Mouse (Mus musculus): ENCODE results near the gene Slc35a3. TPM values are rescaled to one million over a fixed set of nuclear protein-coding genes. Genes with fewer than 3 reads are reported as not detected.

Gene Slc35a3
- polyA plus RNA-seq, 1 experiment: 3.7 TPM

DNA sequence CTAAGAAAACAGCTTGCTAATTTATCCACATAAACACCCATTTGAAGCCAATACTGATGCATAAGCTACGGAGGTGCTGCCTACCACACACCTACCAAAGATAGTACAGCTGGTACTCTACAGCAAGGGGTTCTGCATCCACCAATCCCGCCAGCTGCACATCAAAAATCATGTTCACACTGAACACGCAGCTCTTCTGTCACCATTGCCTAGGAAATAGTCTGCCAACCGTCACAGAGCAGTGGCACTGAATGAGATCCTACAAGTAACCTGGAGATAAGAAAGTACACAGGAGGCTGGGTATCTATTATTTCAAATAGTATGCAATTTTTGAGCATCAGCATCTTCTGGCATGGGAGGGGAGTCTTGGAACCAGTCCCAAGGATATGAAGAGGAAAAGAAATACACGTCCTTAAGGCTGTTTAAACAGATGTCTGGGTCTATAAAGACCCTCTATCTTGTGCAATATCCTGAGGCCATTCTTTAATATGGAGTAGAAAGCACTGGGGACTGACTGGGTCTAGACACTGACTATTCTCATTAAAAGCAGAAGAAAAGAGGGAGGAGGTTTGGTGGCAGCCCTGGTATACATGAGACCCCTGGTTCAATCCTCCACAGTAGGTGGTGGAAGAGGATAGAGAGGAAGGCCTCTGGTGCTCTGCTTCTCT is 59.2 kb downstream of the Slc35a3 start:
- Histone ChIP-seq H3K36me3 (ENCODE audit: control insufficient read depth, insufficient read depth, low read length) (peaks cover 6% of the 10 kb centered on the region), H3K27ac (ENCODE audit: insufficient read depth, low read length) (no peak overlapping the region), H3K27me3 (ENCODE audit: control insufficient read depth, insufficient read depth, low read length) (no peaks in the 10 kb centered on the region), H3K4me1 (ENCODE audit: control insufficient read depth, insufficient read depth, insufficient read length) (peaks cover 4% of the 10 kb centered on the region), H3K4me3 (ENCODE audit: extremely low read depth, insufficient read depth, insufficient read length) (no peak overlapping the region)
- TF ChIP-seq POLR2A (IDR thresholded peaks at IDR 0.05; ENCODE audit: low read depth, low read length) (no peak), CTCF (IDR thresholded peaks at IDR 0.05; ENCODE audit: extremely low read depth, insufficient read depth, insufficient read length, insufficient replicate concordance) (no peak)
- DNase-seq (ENCODE audit: low read depth in 1 of 2, low spot score in 2 of 2): no peak
- 81% methylated on average over 5 of the region's 5 CpGs for WGBS

DNA sequence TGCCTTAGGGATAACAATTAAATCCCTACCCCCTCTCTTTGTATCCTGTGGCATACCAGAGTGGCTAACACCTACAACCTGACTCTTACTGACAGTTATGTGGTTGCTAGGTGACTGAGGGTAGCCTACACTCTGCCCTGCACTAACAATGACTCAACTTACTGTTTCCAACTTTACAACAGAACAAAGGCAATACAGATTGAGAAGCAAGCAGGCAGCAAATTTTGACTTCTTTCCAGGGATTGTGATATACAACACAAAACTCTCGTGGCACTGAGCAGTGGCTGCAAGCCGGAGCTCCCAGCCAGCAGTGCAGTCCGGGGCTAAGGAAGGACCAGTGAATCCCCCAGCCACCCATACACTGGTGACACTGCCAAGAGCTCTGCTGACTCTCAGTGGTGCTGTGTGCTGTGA is 60.6 kb downstream of the Slc35a3 start:
- TF ChIP-seq POLR2A (IDR thresholded peaks at IDR 0.05; ENCODE audit: low read depth, low read length): no peak
- TF ChIP-seq CTCF (IDR thresholded peaks at IDR 0.05; ENCODE audit: extremely low read depth, insufficient read depth, insufficient read length, insufficient replicate concordance): no peak

DNA sequence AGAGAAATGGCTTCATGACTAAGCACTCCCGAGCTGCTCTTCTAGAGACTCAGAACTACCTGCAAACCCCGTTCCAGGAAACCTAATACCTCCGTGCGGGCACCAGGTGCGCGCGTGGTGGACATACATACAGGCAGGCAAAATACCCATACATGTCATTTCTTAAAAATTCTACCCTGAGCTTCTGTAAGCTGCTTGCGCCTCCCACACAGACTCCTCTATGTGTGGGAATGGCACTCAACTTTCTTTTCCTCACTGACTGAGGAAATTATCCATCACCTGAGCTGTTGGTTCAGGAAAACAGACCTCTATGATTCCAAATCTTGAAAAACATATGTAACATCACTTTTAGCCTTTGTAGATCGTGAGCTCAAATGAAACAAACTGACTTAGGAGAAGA is 61.9 kb downstream of the Slc35a3 start:
- peaks cover 14% of the 10 kb centered on the region for H3K36me3 ChIP-seq (ENCODE audit: control insufficient read depth, insufficient read depth, low read length)
- WGBS: 97% methylated on average over 9 of the region's 9 CpGs
- 0 out of 2 replicates have a peak, but pooled peaks cover under 1% of the 10 kb centered on the region for H3K4me1 ChIP-seq (ENCODE audit: control insufficient read depth, insufficient read depth, insufficient read length)
- TF ChIP-seq CTCF (IDR thresholded peaks at IDR 0.05; ENCODE audit: extremely low read depth, insufficient read depth, insufficient read length, insufficient replicate concordance): no peak
- TF ChIP-seq POLR2A (IDR thresholded peaks at IDR 0.05; ENCODE audit: low read depth, low read length): no peak
- H3K27me3 ChIP-seq (ENCODE audit: control insufficient read depth, insufficient read depth, low read length): no peaks in the 10 kb centered on the region
- DNase-seq (ENCODE audit: low read depth in 1 of 2, low spot score in 2 of 2): no peak
- H3K27ac ChIP-seq (ENCODE audit: insufficient read depth, low read length): no peak overlapping the region
- H3K4me3 ChIP-seq (ENCODE audit: extremely low read depth, insufficient read depth, insufficient read length): no peak overlapping the region

More for the DNA sequence above, 60.6 kb downstream of the Slc35a3 start:
- Histone ChIP-seq H3K27ac (ENCODE audit: insufficient read depth, low read length) (no peak overlapping the region), H3K27me3 (ENCODE audit: control insufficient read depth, insufficient read depth, low read length) (no peaks in the 10 kb centered on the region), H3K4me1 (ENCODE audit: control insufficient read depth, insufficient read depth, insufficient read length) (peaks cover 4% of the 10 kb centered on the region), H3K36me3 (ENCODE audit: control insufficient read depth, insufficient read depth, low read length) (peaks cover 7% of the 10 kb centered on the region), H3K4me3 (ENCODE audit: extremely low read depth, insufficient read depth, insufficient read length) (no peak overlapping the region)
- 89% methylated on average over 3 of the region's 3 CpGs for WGBS
- no peak for DNase-seq (ENCODE audit: low read depth in 1 of 2, low spot score in 2 of 2)

DNA sequence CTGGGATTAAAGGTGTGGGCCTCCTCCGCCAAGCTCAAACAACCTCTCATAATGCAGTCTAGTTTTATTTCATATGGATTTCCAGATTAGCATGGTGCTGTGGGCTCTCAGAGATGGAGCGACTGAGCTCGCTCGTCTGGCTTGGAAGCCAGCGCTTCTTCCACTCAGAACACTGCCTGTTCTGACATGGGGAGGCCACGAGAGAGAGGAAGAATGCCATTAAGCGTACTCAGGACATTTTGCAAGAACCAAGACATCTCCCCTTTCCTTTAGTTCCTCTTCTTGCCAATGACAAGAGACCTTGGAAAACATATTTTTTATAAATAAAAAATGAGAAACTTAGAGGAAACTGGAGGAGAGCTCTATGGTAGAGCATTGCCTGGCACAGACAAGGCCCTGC is 63.8 kb downstream of the Slc35a3 start:
- H3K4me3 ChIP-seq (ENCODE audit: extremely low read depth, insufficient read depth, insufficient read length): no peak overlapping the region
- H3K4me1 ChIP-seq (ENCODE audit: control insufficient read depth, insufficient read depth, insufficient read length): no peaks in the 10 kb centered on the region
- no peaks in the 10 kb centered on the region for H3K27me3 ChIP-seq (ENCODE audit: control insufficient read depth, insufficient read depth, low read length)
- no peak for TF ChIP-seq CTCF (IDR thresholded peaks at IDR 0.05; ENCODE audit: extremely low read depth, insufficient read depth, insufficient read length, insufficient replicate concordance)
- TF ChIP-seq POLR2A (IDR thresholded peaks at IDR 0.05; ENCODE audit: low read depth, low read length): no peak
- no peak for DNase-seq (ENCODE audit: low read depth in 1 of 2, low spot score in 2 of 2)
- no peak overlapping the region for H3K27ac ChIP-seq (ENCODE audit: insufficient read depth, low read length)
- 85% methylated on average over 7 of the region's 7 CpGs for WGBS
- H3K36me3 ChIP-seq (ENCODE audit: control insufficient read depth, insufficient read depth, low read length): peaks cover 19% of the 10 kb centered on the region

DNA sequence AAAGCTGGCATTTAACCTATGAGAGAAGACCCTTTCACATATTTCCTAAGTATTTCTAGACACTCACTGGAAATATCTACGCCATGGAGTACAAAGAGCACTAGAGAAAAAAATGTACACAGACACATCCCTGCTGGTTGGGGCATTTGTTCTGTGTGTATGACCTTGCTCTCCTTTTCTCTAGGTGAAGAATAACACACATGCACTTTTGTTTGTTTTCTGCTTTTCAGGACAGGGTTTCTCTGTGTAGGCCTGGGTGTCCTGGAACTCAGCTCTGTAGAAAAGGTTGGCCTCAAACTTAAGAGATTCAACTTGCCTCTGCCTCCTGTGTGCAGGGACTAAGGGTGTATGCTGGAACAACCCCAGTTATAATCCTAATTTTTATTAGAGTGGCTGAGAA is 66.2 kb downstream of the Slc35a3 start:
- Histone ChIP-seq H3K36me3 (ENCODE audit: control insufficient read depth, insufficient read depth, low read length) (peaks cover 26% of the 10 kb centered on the region), H3K27me3 (ENCODE audit: control insufficient read depth, insufficient read depth, low read length) (no peaks in the 10 kb centered on the region), H3K4me1 (ENCODE audit: control insufficient read depth, insufficient read depth, insufficient read length) (no peaks in the 10 kb centered on the region), H3K27ac (ENCODE audit: insufficient read depth, low read length) (no peak overlapping the region), H3K4me3 (ENCODE audit: extremely low read depth, insufficient read depth, insufficient read length) (no peak overlapping the region)
- DNase-seq (ENCODE audit: low read depth in 1 of 2, low spot score in 2 of 2): no peak
- TF ChIP-seq POLR2A (IDR thresholded peaks at IDR 0.05; ENCODE audit: low read depth, low read length) (no peak), CTCF (IDR thresholded peaks at IDR 0.05; ENCODE audit: extremely low read depth, insufficient read depth, insufficient read length, insufficient replicate concordance) (no peak)
- 96% methylated on average over 1 of the region's 1 CpGs for WGBS

DNA sequence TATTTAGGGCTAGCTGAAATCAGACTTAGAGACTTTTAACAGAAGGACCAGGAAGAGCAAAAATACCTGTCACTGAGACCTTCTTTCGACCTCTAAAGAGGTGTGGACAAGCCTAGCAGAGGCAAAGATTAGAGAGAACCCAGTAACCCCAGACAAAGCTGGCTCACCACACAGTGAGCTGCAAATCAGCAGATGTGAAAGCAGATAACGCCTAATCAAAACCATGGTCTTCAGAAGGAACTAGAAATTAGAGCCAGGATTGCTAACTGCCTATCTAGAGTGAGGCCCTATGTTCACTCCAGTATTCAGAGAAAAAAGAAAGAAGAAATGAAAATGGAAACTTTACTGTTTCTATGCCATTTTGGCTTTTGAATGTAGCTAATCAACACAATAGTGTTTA is 70.3 kb downstream of the Slc35a3 start:
- TF ChIP-seq CTCF (IDR thresholded peaks at IDR 0.05; ENCODE audit: extremely low read depth, insufficient read depth, insufficient read length, insufficient replicate concordance) (no peak), POLR2A (IDR thresholded peaks at IDR 0.05; ENCODE audit: low read depth, low read length) (no peak)
- H3K27me3 ChIP-seq (ENCODE audit: control insufficient read depth, insufficient read depth, low read length): no peaks in the 10 kb centered on the region
- H3K4me3 ChIP-seq (ENCODE audit: extremely low read depth, insufficient read depth, insufficient read length): no peak overlapping the region
- 64% methylated on average over 2 of the region's 2 CpGs for WGBS
- no peaks in the 10 kb centered on the region for H3K4me1 ChIP-seq (ENCODE audit: control insufficient read depth, insufficient read depth, insufficient read length)
- peaks cover 32% of the 10 kb centered on the region for H3K36me3 ChIP-seq (ENCODE audit: control insufficient read depth, insufficient read depth, low read length)
- H3K27ac ChIP-seq (ENCODE audit: insufficient read depth, low read length): no peak overlapping the region
- DNase-seq (ENCODE audit: low read depth in 1 of 2, low spot score in 2 of 2): no peak

DNA sequence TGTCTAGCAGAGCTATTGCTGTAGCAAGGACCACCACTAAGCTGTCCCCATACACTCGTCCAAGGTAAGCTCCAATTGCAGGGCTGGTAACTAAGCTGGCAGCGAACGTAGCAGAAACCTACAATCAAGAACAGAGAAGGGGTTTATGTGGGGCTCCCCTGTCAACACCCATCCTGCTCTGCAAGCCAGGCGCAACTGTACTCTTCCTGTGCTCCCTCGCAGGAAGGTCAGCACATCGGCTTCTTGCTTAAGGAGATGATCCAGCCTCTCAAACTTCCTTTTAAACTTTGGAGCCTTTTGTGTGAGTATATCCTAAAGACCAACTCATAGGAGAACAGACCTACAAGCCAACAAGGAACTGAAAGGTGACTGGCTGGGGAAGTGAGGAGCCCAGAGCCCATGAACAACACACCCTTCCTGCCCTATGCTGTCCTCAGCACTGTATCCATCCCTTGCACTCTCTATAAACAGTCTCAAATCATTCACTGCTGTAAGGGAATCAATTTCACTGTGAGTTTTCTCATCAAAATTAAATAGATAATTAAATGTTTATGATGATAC is 70.7 kb downstream of the Slc35a3 start:
- Histone ChIP-seq H3K4me1 (ENCODE audit: control insufficient read depth, insufficient read depth, insufficient read length) (no peaks in the 10 kb centered on the region), H3K27ac (ENCODE audit: insufficient read depth, low read length) (no peak overlapping the region), H3K27me3 (ENCODE audit: control insufficient read depth, insufficient read depth, low read length) (no peaks in the 10 kb centered on the region), H3K4me3 (ENCODE audit: extremely low read depth, insufficient read depth, insufficient read length) (no peak overlapping the region), H3K36me3 (ENCODE audit: control insufficient read depth, insufficient read depth, low read length) (peaks cover 30% of the 10 kb centered on the region)
- no peak for DNase-seq (ENCODE audit: low read depth in 1 of 2, low spot score in 2 of 2)
- 82% methylated on average over 6 of the region's 6 CpGs for WGBS
- no peak for TF ChIP-seq CTCF (IDR thresholded peaks at IDR 0.05; ENCODE audit: extremely low read depth, insufficient read depth, insufficient read length, insufficient replicate concordance)
- TF ChIP-seq POLR2A (IDR thresholded peaks at IDR 0.05; ENCODE audit: low read depth, low read length): no peak

All from spleen, adult 2 months (tissue).